Mouse (Mus musculus): ENCODE measurements around the gene Large1. TPM values are rescaled to one million over a fixed set of nuclear protein-coding genes. Genes with fewer than 3 reads are reported as not detected.

Gene Large1
- total and polyA plus RNA-seq, 3 experiments = not detected

GRCm38 (mm10) chr8:73312714-73313607 lies 40.4 kb downstream of the Large1 start:
- Histone ChIP-seq H3K4me2 (ENCODE audit: insufficient read depth, low read depth, poor library complexity, severe bottlenecking) (no peak overlapping the region), H3K9me3 (replicated peaks; ENCODE audit: low read length) (peaks cover 65% of the 10 kb centered on the region), H3K79me2 (replicated peaks; ENCODE audit: control insufficient read depth, extremely low read depth, insufficient read depth, poor library complexity, severe bottlenecking) (no peaks in the 10 kb centered on the region), H3K36me3 (replicated peaks in 1 of 2; ENCODE audit: control insufficient read depth in 1 of 2, insufficient read depth in 1 of 2, low read length in 1 of 2) (no peaks in the 10 kb centered on the region), H3K9ac (ENCODE audit: insufficient read depth, low read depth) (no peak overlapping the region), H3K27me3 (replicated peaks) (no peaks in the 10 kb centered on the region), H3K4me3 (replicated peaks in 1 of 3; ENCODE audit: low read depth in 2 of 3, low read length in 2 of 3, poor library complexity in 1 of 3) (no peak overlapping the region), H3K4me1 (ENCODE audit: control insufficient read depth in 1 of 2, insufficient read depth in 2 of 2) (no peaks in the 10 kb centered on the region), H3K27ac (ENCODE audit: insufficient read depth, low read depth) (no peak overlapping the region)
- in situ Hi-C loops (cut with MboI; ENCODE audit: low pct_ligation_motif_present, low pct_unique_long_range_greater_than_20kb, low sequenced_read_pairs) (no loop called here), dilution Hi-C loops (cut with MboI; ENCODE audit: extremely low pct_ligation_motif_present, extremely low pct_unique_long_range_greater_than_20kb, low sequenced_read_pairs) (no loop called here)
- DNase-seq (ENCODE audit: extremely low read depth) = no peak
- no peak for TF ChIP-seq JUN (IDR thresholded peaks at IDR 0.05; ENCODE audit: insufficient read depth, low read depth, low read length)
- no peak for TF ChIP-seq NRF1 (IDR thresholded peaks at IDR 0.05; ENCODE audit: low read depth, low read length)

GRCm38 (mm10) chr8:73310471-73310870 lies 42.9 kb downstream of the Large1 start:
- no peak for DNase-seq (ENCODE audit: extremely low read depth)
- dilution Hi-C loops (cut with MboI; ENCODE audit: extremely low pct_ligation_motif_present, extremely low pct_unique_long_range_greater_than_20kb, low sequenced_read_pairs) = no loop called here
- no peak overlapping the region for H3K9ac ChIP-seq (ENCODE audit: insufficient read depth, low read depth)
- H3K4me3 ChIP-seq (replicated peaks in 1 of 3; ENCODE audit: low read depth in 2 of 3, low read length in 2 of 3, poor library complexity in 1 of 3) = no peak overlapping the region
- no peaks in the 10 kb centered on the region for H3K4me1 ChIP-seq (ENCODE audit: control insufficient read depth in 1 of 2, insufficient read depth in 2 of 2)
- TF ChIP-seq NRF1 (IDR thresholded peaks at IDR 0.05; ENCODE audit: low read depth, low read length) (no peak), NELFE (IDR thresholded peaks at IDR 0.05; ENCODE audit: low read depth, low read length) (no peak), CHD2 (IDR thresholded peaks at IDR 0.05; ENCODE audit: low read length) (no peak), UBTF (IDR thresholded peaks at IDR 0.05; ENCODE audit: low read depth, low read length) (no peak), MXI1 (IDR thresholded peaks at IDR 0.05; ENCODE audit: low read depth, low read length) (no peak), MEF2A (IDR thresholded peaks at IDR 0.05; ENCODE audit: borderline replicate concordance, low read depth, low read length) (no peak), SIN3A (IDR thresholded peaks at IDR 0.05; ENCODE audit: low read length) (no peak), USF1 (IDR thresholded peaks at IDR 0.05; ENCODE audit: low read depth, low read length) (no peak), ZC3H11A (IDR thresholded peaks at IDR 0.05; ENCODE audit: low read depth, low read length) (no peak), ZKSCAN1 (IDR thresholded peaks at IDR 0.05; ENCODE audit: borderline replicate concordance, low read depth, low read length) (no peak), JUND (conservative IDR thresholded peaks at IDR 0.05; ENCODE audit: low read depth, low read length) (no peak), POLR2AphosphoS2 (IDR thresholded peaks at IDR 0.05; ENCODE audit: low read depth, low read length) (no peak), CTCF (conservative IDR thresholded peaks at IDR 0.05 in 1 of 2, IDR thresholded peaks at IDR 0.05 in 1 of 2; ENCODE audit: low read depth in 2 of 2, low read length in 2 of 2) (no peak)
- H3K36me3 ChIP-seq (replicated peaks in 1 of 2; ENCODE audit: control insufficient read depth in 1 of 2, insufficient read depth in 1 of 2, low read length in 1 of 2) = no peaks in the 10 kb centered on the region
- H3K27me3 ChIP-seq (replicated peaks) = no peaks in the 10 kb centered on the region
- peaks cover 67% of the 10 kb centered on the region for H3K9me3 ChIP-seq (replicated peaks; ENCODE audit: low read length)
- in situ Hi-C loops (cut with MboI; ENCODE audit: low pct_ligation_motif_present, low pct_unique_long_range_greater_than_20kb, low sequenced_read_pairs) = no loop called here
- no peak overlapping the region for H3K4me2 ChIP-seq (ENCODE audit: insufficient read depth, low read depth, poor library complexity, severe bottlenecking)
- no peak overlapping the region for H3K27ac ChIP-seq (ENCODE audit: insufficient read depth, low read depth)
- H3K79me2 ChIP-seq (replicated peaks; ENCODE audit: control insufficient read depth, extremely low read depth, insufficient read depth, poor library complexity, severe bottlenecking) = no peaks in the 10 kb centered on the region

Measured in CH12.LX (cell line).